Mouse (Mus musculus): ENCODE results near the gene H2afz.
A peak's percentile ranks its signal among the peaks of the same experiment; 100 is the strongest.
"Not testable (repeated sequence)": the region's sequence is repeated elsewhere in the genome, so short reads cannot be mapped to it uniquely, and the experiment has no call there.

H2afz gene

GRCm38 (mm10) chr3:137864124-137864987, at the start of gene H2afz:
Gene H2afz (plus strand): TSS chr3:137864487.
- peak; percentile 98 for DNase-seq (ENCODE audit: low read depth, low spot score)

- peak; percentile 17 for DNase-seq (ENCODE audit: low read depth, low spot score)
Observed at GRCm38 (mm10) chr3:137818713-137819112, 45.6 kb upstream of the H2afz start.

GRCm38 (mm10) chr3:137820688-137821467, 43.4 kb upstream of the H2afz start:
- no peak for DNase-seq (ENCODE audit: low read depth, low spot score)

DNA sequence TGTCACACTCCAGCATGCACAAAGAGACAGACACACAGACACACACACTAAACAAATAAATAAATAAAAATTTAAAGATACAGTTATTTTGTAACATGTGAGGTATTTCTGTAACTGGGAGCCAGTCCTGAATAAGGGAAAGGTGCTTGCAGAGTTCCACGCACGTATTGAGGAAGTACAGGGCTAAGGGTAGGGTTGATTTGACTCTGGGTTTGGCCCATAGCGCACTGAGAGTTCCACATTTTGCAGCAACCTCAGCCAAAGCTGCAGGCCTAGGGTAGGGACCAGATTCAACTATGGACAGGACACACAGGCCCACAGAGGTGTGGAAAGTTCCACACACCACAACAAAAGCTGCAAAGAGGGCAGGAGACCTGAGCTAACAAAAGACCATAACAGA, 41.0 kb upstream of the H2afz start:
- DNase-seq (ENCODE audit: low read depth, low spot score): no peak

GRCm38 (mm10) chr3:137827678-137828077, 36.6 kb upstream of the H2afz start:
- DNase-seq (ENCODE audit: low read depth, low spot score): peak; percentile 51

GRCm38 (mm10) chr3:137831156-137831555, 33.1 kb upstream of the H2afz start:
- DNase-seq (ENCODE audit: low read depth, low spot score): no peak

DNA sequence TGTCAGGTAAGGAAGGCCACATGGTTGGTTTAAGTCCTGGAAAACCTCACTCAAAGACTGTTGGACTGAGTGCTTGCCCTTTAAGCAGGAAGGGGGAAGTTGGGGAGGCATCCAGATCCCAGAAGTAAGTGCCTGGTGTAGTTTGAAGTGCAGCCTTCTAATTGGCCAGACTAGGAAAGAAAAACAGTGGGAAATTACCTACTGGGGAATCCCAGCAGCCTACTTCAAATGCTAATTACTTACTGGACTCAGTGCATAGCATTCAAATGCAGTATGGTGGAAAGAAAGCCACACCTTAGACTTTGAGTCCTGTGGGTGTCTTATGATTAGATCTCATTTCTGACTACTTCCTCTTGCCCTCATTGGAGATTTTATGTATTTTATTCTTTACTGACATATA, 31.2 kb upstream of the H2afz start:
- no peak for DNase-seq (ENCODE audit: low read depth, low spot score)

DNA sequence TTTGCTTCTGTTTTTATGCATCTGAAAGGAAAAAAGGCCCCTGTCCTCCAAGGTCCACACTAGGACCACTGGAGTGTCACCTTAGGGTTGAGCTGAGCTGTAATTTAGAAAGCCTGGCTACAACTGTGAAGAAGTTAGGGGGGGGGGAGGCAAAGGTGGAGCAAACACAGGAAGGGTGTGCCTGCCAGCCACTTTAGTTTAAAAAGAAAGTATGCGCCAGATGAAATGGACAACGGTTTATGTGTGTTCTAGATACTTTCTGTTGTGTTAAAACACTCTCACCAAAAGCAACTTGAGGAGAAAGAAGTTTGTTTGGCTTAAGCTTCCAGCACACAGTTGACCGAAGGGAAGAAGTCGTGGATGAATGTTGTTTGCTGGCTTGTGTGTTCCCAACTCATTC, 30.6 kb upstream of the H2afz start:
- DNase-seq (ENCODE audit: low read depth, low spot score): no peak

DNA sequence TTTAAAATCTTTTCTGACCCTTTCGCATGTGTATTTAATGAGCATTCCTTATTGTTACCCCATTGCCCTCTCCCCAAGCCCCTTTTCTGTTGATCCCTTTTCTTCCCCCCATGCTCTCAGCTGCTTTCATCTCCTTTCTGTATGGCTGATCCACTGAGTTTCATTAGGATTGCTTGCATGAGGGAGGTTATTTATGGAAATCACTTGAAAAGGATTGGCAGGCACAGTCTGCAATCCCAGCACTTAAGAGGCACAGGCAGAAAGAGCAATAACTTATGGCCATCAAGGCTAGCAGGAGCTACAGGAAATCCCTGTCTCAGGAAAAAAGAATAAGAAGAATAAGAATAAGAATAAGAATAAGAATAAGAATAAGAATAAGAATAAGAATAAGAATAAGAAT, 27.7 kb upstream of the H2afz start:
- no peak for DNase-seq (ENCODE audit: low read depth, low spot score)

DNA sequence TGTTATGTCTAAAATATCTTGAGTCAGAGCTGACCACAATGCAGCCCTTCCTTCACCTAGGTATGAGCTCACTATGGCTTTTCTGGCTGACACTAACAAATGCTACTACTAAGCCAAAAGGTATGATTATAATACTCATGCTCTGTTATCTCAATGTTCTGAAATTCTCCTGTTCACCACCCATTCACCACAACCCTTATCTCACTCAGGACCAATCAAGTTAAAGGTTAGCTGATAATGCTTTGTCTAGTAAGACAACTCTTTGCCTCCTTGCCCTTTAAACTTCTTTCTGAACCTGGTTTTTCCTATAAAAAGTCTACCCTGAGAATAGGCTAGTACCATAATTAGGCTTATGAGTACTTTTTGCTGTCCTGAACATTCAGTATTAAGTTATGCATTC, 26.1 kb upstream of the H2afz start:
- DNase-seq (ENCODE audit: low read depth, low spot score): no peak

DNA sequence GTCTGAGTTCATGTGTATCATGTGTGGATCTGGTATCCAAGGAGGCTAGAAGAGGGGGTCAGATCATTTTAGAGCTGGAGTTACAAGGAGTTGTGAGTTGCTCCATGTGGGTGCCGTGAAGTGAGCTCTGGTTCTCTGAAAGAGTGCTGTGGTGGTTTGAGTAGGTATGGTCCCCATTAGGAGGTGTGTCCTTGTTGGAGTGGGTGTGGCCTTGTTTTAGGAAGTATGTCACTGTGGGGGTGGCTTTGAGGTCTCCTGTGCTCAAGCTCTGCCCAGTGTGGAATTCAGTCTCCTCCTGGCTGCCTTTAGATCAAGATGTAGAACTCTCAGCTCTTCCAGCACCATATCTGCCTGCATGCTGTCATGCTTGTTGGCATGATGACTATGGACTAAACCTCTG, 21.3 kb upstream of the H2afz start:
- no peak for DNase-seq (ENCODE audit: low read depth, low spot score)

- no peak for DNase-seq (ENCODE audit: low read depth, low spot score)
Observed at GRCm38 (mm10) chr3:137844263-137844662, 20.0 kb upstream of the H2afz start.

DNA sequence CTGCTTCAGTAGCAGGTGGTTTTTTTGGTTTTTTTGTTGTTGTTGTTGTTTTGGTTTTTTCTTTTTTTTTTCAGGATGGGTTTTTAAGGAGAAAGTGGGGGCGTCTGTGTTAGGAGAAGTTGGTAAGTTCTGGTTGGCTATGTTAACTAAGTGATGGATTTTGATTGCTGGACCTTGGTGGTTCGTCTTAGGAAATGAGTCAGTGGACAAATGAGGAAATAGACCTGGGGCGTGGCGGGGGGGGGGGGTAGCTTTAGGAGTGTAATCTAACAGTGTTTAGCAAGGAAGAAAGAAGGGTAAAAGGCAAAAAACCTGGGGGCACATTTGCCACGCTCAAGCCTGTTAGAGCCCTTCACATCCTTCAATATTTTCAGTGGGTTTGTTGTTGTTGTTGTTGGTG, 17.7 kb upstream of the H2afz start:
- no peak for DNase-seq (ENCODE audit: low read depth, low spot score)

DNA sequence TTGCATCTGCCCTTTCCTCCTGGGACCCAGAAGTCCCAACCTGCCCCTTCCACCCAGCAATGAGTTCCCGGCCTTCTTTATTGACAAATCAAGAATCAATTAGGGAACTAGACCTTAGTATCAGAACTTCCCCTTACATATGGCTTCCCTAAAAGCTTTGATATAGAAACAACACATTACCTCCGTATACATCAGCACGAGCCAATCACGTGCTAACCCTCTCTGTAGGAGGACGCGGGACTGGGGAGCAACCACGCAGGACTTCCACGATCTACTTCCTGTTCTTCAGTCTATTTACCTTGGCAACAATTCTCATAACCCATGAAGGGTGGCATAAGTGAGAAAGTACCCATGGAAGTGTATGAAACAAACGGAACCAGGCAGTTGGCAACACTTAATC, 15.9 kb upstream of the H2afz start:
- DNase-seq (ENCODE audit: low read depth, low spot score): no peak

GRCm38 (mm10) chr3:137849697-137850096, 14.6 kb upstream of the H2afz start:
- DNase-seq (ENCODE audit: low read depth, low spot score): no peak

DNA sequence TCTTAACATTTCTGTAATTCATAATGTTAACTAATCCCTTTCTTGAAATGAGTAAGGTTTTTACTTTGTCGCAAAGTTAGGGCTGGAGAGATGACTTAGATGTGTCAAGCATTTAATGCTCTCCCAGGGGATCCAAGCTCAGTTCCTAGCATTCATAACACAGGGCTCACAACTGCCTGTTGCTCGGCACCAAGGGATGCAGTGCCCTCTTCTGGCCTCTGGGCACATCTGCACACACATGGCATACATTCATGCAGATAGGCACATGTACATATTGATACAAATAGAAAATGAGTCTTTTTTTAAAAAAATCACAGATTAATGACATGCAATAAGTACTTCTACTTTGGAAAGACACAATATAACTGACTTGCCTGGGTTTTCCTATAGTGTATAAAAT, 13.1 kb upstream of the H2afz start:
- DNase-seq (ENCODE audit: low read depth, low spot score): no peak

GRCm38 (mm10) chr3:137853011-137853410, 11.3 kb upstream of the H2afz start:
- not testable (repeated sequence) for DNase-seq (ENCODE audit: low read depth, low spot score)

- DNase-seq (ENCODE audit: low read depth, low spot score): no peak
Observed at GRCm38 (mm10) chr3:137855328-137855727, 9.0 kb upstream of the H2afz start.

DNA sequence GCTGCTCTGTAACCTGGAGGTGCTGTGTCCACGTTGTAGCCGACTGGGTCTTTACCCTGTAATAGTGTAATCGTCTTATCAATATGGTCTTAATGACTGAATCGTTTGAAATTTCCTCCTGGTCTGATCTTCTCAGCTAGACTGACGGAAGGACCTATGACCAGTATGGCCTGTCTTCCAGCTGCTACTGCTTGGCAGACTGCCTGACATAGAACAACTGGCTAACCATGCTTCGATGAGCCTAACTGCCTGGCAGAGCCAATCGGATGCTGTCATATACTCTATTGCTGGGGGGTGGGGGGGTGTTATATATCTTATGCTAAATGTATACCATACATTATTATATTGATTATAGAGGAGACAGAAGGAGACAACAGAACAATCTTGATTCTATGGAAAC, 8.2 kb upstream of the H2afz start:
- no peak for DNase-seq (ENCODE audit: low read depth, low spot score)

DNA sequence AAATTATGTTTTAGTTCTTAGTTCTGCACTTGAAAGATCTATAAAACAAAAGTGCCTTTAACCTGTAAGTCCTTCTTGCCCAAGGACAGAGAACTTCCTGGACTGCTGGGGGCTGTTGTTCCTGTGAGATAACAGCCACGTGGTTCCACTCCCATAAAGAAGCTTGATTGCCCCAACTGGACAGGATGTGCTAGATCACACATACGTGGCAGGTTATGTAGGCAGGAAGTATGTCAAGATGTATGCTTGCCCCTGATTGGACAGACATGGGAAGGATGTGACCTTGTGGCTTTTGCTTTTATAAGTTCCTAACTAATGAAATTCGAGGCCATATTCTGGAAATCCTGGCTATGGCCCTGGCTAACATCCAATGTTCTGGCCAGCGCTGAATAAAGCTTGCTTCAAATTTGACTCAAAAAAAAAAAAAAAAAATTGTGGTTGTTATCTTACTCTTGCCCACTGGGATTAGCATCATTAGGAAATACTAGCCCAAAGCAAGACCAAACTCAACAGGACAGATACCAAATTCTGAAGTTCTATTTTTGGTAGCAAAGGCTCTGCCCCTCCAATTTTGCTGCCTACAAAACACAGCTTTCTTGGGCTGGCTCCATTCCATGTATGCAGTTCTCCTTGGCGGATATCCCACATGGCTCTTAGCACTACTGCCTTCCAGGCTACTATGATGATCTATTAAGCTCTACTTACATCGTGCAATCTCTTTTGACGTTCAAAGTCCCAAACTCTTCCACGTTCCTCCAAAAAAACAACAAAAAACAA, 3.7 kb upstream of the H2afz start:
- no peak for DNase-seq (ENCODE audit: low read depth, low spot score)

DNA sequence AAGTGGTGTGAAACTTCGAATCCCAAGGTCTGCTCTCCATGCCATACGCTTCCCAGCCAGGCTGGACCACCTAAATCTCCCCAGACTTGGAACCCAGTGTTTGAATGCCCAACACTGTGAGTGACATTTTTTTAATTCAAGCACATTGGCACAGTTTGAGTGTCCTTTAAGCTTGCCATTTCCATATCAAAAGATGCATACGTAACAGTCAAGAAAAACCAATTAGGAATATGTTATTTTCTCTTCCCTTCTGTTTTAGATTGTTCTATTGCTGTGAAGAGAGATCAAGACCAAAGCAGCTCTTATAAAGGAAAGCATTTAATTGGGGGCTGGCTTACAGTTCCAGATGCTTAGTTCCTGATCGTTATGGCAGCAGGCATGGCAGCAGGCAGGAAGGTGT, 2.9 kb upstream of the H2afz start:
- no peak for DNase-seq (ENCODE audit: low read depth, low spot score)

GRCm38 (mm10) chr3:137862600-137862999, 1.7 kb upstream of the H2afz start:
- no peak for DNase-seq (ENCODE audit: low read depth, low spot score)
